Mouse (Mus musculus) erythroblast, embryonic 14.5 days (primary cell): ENCODE measurements around the gene Rab1a.

Experiments used
- GATA1 ChIP-seq: IDR thresholded peaks from 2 replicates; pipeline ENCODE4 v1.6.1; 2012; ENCODE audit warnings: low read length, inconsistent platforms, mixed read lengths
- TAL1 ChIP-seq: IDR thresholded peaks from 3 replicates; pipeline ENCODE4 v1.6.1; 2012; ENCODE audit warnings: low read length, inconsistent platforms, mixed read lengths

DNA sequence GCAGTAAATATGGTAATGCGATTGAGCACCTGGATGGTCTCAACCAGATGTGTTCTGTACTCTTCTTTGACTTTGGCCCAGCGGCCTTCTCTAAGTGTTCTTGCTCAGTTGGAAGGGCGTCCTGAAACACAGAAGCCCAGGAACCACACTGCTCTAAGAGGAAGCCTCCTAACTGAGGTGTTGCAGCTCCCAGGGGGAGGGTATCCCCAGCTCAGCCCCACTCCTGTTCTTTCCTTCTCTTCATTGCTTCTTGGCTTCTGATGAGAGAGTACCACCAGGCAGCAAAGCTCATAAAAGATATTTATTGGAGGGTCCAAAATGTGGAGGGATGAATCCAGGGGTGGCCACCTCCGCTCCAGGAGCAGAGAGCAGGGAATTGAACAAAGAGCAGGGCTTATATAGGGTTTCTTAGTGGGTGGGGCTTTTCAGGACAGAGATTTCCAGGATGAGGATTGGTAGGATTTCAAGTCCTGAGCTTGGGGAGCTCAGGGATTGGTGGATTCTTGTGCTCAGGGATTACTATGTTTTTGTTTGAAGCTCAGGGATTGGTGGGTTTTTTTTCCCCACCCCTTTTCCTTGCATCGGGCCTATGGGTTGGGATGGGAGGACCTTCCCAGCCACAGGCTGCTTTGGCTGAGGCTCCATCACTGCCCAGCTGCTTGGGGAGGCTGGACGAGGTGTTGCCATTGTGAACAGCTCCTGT, 49.4 kb downstream of the Rab1a start:
- no peak for TF ChIP-seq GATA1
- TF ChIP-seq TAL1, result no peak
